11 mouse cellular contexts compared by ENCODE assay signal in the genomic region with DNA sequence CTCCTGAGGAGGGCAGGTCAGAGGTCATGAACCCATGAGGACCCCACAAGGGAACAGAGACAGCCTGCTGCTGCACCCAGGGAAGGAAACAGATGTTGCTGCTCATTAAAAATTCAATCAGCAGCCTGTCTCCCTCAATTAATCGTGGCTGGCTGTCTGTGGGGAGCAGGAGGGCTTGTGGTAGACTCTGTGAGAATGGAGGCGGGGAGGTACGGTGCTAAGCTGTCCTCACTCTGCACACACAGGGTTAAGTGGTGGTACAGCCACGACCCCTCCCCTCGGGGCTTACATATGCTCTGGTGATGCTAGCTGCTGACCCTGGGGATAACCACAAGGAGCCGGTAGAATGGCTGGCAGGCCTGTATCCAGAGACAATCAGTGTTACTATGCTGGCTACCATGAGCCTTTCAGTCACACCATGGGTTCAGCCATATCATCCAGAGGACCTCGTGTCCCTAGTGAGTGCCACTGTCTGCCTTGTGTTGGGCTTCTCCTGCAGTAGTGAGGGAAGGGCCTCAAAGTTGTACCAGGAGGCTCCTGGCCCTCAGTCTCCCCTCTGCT. TPM values are rescaled to one million over a fixed set of nuclear protein-coding genes. Genes with fewer than 3 reads are reported as not detected.
DNase-seq lines count a peak whose midpoint lies in the region; ATAC-seq lines count a peak whose summit lies in the region.
"Had no signal": no experiment of that assay in that cellular context is flagged by ENCODE, and none has a peak within 500 bp of the region (broad histone marks: within the 10 kb centered on the region; RNA-seq: fewer than 3 reads in every experiment).

No protein-coding gene starts in this region.

- peak; percentile 22 for ATAC-seq in forebrain, embryonic 14.5 days
- ATAC-seq in midbrain, embryonic 11.5 days (ENCODE audit: low FRiP score) = peak; percentile 47

- H3K9me3 ChIP-seq in forebrain, embryonic 14.5 days (replicated peaks; ENCODE audit: control insufficient read depth, low read length) = no peaks in the 10 kb centered on the region
- no peaks in the 10 kb centered on the region for H3K9me3 ChIP-seq in midbrain, embryonic 11.5 days (ENCODE audit: control insufficient read depth, low read length)
- H3K9me3 ChIP-seq: limb, embryonic 15.5 days had no signal

- no peak overlapping the region for H3K4me3 ChIP-seq in forebrain, embryonic 14.5 days (ENCODE audit: low read depth, low read length)
- H3K4me3 ChIP-seq in midbrain, embryonic 11.5 days (ENCODE audit: low read depth, low read length) = no peak overlapping the region
- H3K4me3 ChIP-seq: limb, embryonic 15.5 days had no signal

- DNase-seq in heart, adult 11 months = peak; percentile 93
- no peak for DNase-seq in heart, postnatal 36 days
- DNase-seq in MN1 (ENCODE audit: low spot score) = peak; percentile 42
- peak; percentile 67 for DNase-seq in forebrain, embryonic 14.5 days (ENCODE audit: low spot score)
- peak; percentile 92 for DNase-seq in midbrain, embryonic 11.5 days (ENCODE audit: low spot score, missing footprints)
- DNase-seq in lung, postnatal 25 days (ENCODE audit: low spot score) = no peak
- DNase-seq in layer of hippocampus, adult 8-10 months (ENCODE audit: low spot score in 2 of 2) = no peak
- DNase-seq in layer of hippocampus, adult 9-10 months (ENCODE audit: low spot score) = no peak
- DNase-seq: cerebellum, adult 9-10 months; thymus, adult 2 months had no signal

- intact Hi-C loops in heart, postnatal 36 days (cut with DNase I) = no loop called here

- H3K27ac ChIP-seq in forebrain, embryonic 14.5 days (ENCODE audit: low read depth, low read length) = peak overlapping the region; percentile 76
- H3K27ac ChIP-seq in midbrain, embryonic 11.5 days (ENCODE audit: low read depth, low read length) = peak overlapping the region; percentile 49

- no peaks in the 10 kb centered on the region for H3K27me3 ChIP-seq in forebrain, embryonic 14.5 days (replicated peaks; ENCODE audit: control insufficient read depth, insufficient read depth, low read length)
- no peaks in the 10 kb centered on the region for H3K27me3 ChIP-seq in midbrain, embryonic 11.5 days (ENCODE audit: control insufficient read depth, insufficient read depth, low read length)
- H3K27me3 ChIP-seq: limb, embryonic 15.5 days had no signal

- WGBS in forebrain, embryonic 14.5 days = 9% methylated on average over 7 of the region's 7 CpGs
- 18% methylated on average over 7 of the region's 7 CpGs for WGBS in midbrain, embryonic 11.5 days

- peak overlapping the region; percentile 29; the same call in 1 of the 2 replicates for H3K9ac ChIP-seq in forebrain, embryonic 14.5 days (ENCODE audit: low read length)
- peak overlapping the region; percentile 34; the same call in 1 of the 2 replicates for H3K9ac ChIP-seq in midbrain, embryonic 11.5 days (ENCODE audit: low read length)
- H3K9ac ChIP-seq: limb, embryonic 15.5 days had no signal

- H3K36me3 ChIP-seq in forebrain, embryonic 14.5 days (ENCODE audit: control insufficient read depth, insufficient read depth, low read length) = peaks cover 56% of the 10 kb centered on the region
- H3K36me3 ChIP-seq in midbrain, embryonic 11.5 days (ENCODE audit: control insufficient read depth, insufficient read depth, low read length) = peaks cover 29% of the 10 kb centered on the region

- peaks cover 66% of the 10 kb centered on the region for H3K4me1 ChIP-seq in forebrain, embryonic 14.5 days (ENCODE audit: control insufficient read depth, insufficient read depth, low read length)
- H3K4me1 ChIP-seq in midbrain, embryonic 11.5 days (ENCODE audit: control insufficient read depth, insufficient read depth, low read length) = peaks cover 54% of the 10 kb centered on the region

- H3K4me2 ChIP-seq in forebrain, embryonic 14.5 days (ENCODE audit: low read length) = no peak overlapping the region
- no peak overlapping the region for H3K4me2 ChIP-seq in midbrain, embryonic 11.5 days
- H3K4me2 ChIP-seq: limb, embryonic 15.5 days had no signal

RNA-seq across cellular contexts. Expression of a gene that starts 23.9 kb away (rescaled TPM):
- 1 to 10 TPM in 1 of 2 experiments, under 1 TPM in 1; 0.86 to 1.7 TPM for total RNA-seq in heart, postnatal 36 days (2021)
- 33.4 and 44.1 TPM in 2 replicates for polyA plus RNA-seq in forebrain, embryonic 14.5 days (2014; fragmentation: Nextera tagmentation; extraction: Ambion mirVana)
- 113 and 120 TPM in 2 replicates for polyA plus RNA-seq in midbrain, embryonic 11.5 days (2014; fragmentation: Nextera tagmentation; extraction: Ambion mirVana)
- 1 to 10 TPM; 2.4 to 4.8 (median 2.8) TPM for total RNA-seq in layer of hippocampus, adult 8-10 months (2022)

Comparison
In these comparisons a context has a peak if more than half of its experiments do, and no peak if none do; other contexts are left out.
1. DNase-seq: peak in heart, adult 11 months (single experiment), MN1 (single experiment), forebrain, embryonic 14.5 days (single experiment) and midbrain, embryonic 11.5 days (single experiment); none in heart, postnatal 36 days (0 of 2), lung, postnatal 25 days (single experiment), layer of hippocampus, adult 8-10 months (0 of 2) and layer of hippocampus, adult 9-10 months (single experiment).